Mouse (Mus musculus) hindbrain, postnatal 0 days (tissue): ENCODE results near the gene Mad2l1bp. TPM values are rescaled to one million over a fixed set of nuclear protein-coding genes. Genes with fewer than 3 reads are reported as not detected.
A peak's percentile ranks its signal among the peaks of the same experiment; 100 is the strongest.

ENCODE experiments used
- ATAC-seq: fragments of 200-750 bp; cut with Nextera tagmentation; 2 replicates; pipeline ENCODE4 v1.8.0; 2017; ENCODE audit warnings: mild to moderate bottlenecking, moderate TSS enrichment, moderate library complexity
- DNase-seq: peaks from one replicate; pipeline ENCODE4 v3.0.0-alpha.2; 2015; ENCODE audit warnings: low spot score
- H3K27ac ChIP-seq: fragments of 300-500 bp; sonication (generic); 2 replicates; pipeline ENCODE4 v1.5.1; 2014; ENCODE audit warnings: mild to moderate bottlenecking
- H3K27me3 ChIP-seq: fragments of 300-500 bp; sonication (generic); 2 replicates; pipeline ENCODE4 v1.6.1; 2014; ENCODE audit warnings: low read length, mixed read lengths; ENCODE audit not compliant: insufficient read depth
- H3K36me3 ChIP-seq: fragments of 300-500 bp; sonication (generic); 2 replicates; pipeline ENCODE4 v1.6.1; 2014; ENCODE audit warnings: low read length, mixed read lengths; ENCODE audit not compliant: insufficient read depth
- H3K4me1 ChIP-seq: fragments of 300-500 bp; sonication (generic); 2 replicates; pipeline ENCODE4 v1.6.1; 2014; ENCODE audit warnings: antibody characterized with exemption, low read length, mixed read lengths; ENCODE audit not compliant: insufficient read depth
- H3K4me2 ChIP-seq: fragments of 300-500 bp; sonication (generic); 2 replicates; pipeline ENCODE4 v1.6.1; 2014; ENCODE audit warnings: low read depth, mild to moderate bottlenecking, low read length, moderate library complexity, mixed read lengths
- H3K4me3 ChIP-seq: fragments of 300-500 bp; sonication (generic); 2 replicates; pipeline ENCODE4 v1.5.1; 2014; ENCODE audit warnings: low read length
- H3K9ac ChIP-seq: fragments of 300-500 bp; sonication (generic); replicated peaks from 2 replicates; pipeline ENCODE4 v1.6.1; 2014; ENCODE audit warnings: mild to moderate bottlenecking, low read length, moderate library complexity, mixed read lengths
- H3K9me3 ChIP-seq: fragments of 300-500 bp; sonication (generic); 2 replicates; pipeline ENCODE4 v1.6.1; 2016; ENCODE audit warnings: low read length, mixed read lengths
- CTCF ChIP-seq: IDR thresholded peaks from 2 replicates; pipeline ENCODE4 v1.5.1; 2016; ENCODE audit warnings: antibody characterized with exemption, control low read depth, low read depth
- WGBS: fragments of 180-500 bp; shearing (Covaris S2); extraction: QIAGEN DNeasy Blood & Tissue Kit; methylation state at CpG from one replicate; pipeline ENCODE4 v1.1.7; 2014; 5-methylcytosine and 5-hydroxymethylcytosine counted together
- polyA plus RNA-seq: library from polyadenylated mRNA; unstranded; fragments of >200 nt; fragmentation: Nextera tagmentation; extraction: Ambion mirVana; gene quantifications from 2 replicates; pipeline ENCODE4 v1.2.1, GENCODE M21; 2015
- total RNA-seq: library from RNA; depleted of rRNA; stranded (reverse); fragments of >200 nt; gene quantifications from 2 replicates; pipeline ENCODE4 v1.2.3, GENCODE M21; 2014

Mad2l1bp gene
- total and polyA plus RNA-seq, 2 experiments from 2014 or later = 10.2 to 17.5 TPM

DNA sequence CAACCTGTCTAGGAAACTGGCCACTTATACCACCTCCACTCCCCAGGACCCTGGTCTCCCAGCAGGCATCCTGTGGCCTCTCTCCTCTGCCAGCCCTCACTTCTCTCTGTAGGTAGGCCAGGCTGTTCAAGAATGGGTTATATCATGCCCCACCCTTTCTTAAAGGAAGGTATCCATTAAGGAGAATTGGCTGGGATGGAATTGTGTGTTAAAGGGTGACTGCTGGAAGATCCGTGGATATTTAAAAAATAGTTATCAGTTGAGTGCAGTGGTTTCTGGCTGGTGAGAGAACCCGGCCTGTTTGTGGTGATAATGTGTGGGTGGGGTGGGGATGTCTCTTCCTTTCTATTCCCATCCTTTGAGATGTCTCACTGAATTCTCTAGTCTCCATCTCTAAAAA, 5.9 kb upstream of the Mad2l1bp start:
- Histone ChIP-seq H3K9ac (no peak overlapping the region), H3K4me1 (peaks cover 3% of the 10 kb centered on the region; the same call in 1 of the 2 replicates), H3K27me3 (no peaks in the 10 kb centered on the region), H3K4me3 (no peak overlapping the region), H3K27ac (0 out of 2 replicates have a peak overlapping the region, but pooled peaks have one; percentile 46), H3K9me3 (no peaks in the 10 kb centered on the region), H3K4me2 (0 out of 2 replicates have a peak overlapping the region, but pooled peaks have one; percentile 64), H3K36me3 (peaks cover 3% of the 10 kb centered on the region; the same call in 1 of the 2 replicates)
- TF ChIP-seq CTCF = no peak
- ATAC-seq (no peak), DNase-seq (no peak)
- 69% methylated on average over 2 of the region's 2 CpGs for WGBS

DNA sequence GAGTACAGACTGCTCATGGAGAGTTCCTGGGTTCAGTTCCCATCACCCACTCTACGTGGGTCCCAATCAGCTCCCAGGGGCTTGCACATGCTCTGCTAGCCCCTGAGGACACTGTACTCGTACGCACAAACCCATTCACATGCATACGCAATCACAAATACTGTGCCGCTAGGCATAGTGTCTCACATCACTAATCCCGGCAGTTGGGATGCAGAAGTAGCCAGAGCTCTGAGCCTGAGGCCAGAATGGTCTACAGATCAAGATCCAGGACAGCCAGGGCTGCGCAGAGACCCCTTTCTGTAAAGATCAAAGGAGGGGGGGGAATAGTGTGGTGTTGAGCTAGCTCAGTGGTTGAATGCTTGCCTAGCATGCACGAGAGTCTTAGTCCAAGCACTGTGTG, 3.8 kb upstream of the Mad2l1bp start:
- ATAC-seq = no peak
- no peak overlapping the region for H3K4me2 ChIP-seq
- peaks cover 6% of the 10 kb centered on the region; the same call in 1 of the 2 replicates for H3K4me1 ChIP-seq
- H3K9me3 ChIP-seq = no peaks in the 10 kb centered on the region
- TF ChIP-seq CTCF = no peak
- 86% methylated on average over 8 of the region's 8 CpGs for WGBS
- H3K36me3 ChIP-seq = no peaks in the 10 kb centered on the region
- no peak overlapping the region for H3K27ac ChIP-seq
- no peak overlapping the region for H3K4me3 ChIP-seq
- DNase-seq = no peak
- no peak overlapping the region for H3K9ac ChIP-seq
- no peaks in the 10 kb centered on the region for H3K27me3 ChIP-seq

DNA sequence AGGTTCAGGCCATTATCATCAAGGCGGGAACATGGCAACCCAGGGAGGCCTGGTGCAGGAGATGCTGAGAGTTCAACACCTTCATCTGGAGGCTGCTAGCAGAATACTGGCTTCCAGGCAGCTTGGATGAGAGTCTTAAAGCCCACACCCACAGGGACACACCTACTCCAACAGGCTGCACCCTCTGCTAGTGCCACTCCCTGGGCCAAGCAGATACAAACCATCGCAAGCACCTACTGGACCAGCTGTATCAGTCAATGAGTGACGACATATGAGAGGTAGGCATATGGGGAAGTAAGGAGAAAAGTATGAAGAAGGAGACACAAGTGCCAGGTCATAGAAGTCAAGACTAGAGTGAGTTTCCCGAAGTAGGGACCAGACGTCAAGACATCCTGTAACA, 3.3 kb upstream of the Mad2l1bp start:
- H3K4me2 ChIP-seq = no peak overlapping the region
- no peaks in the 10 kb centered on the region for H3K36me3 ChIP-seq
- no peaks in the 10 kb centered on the region for H3K9me3 ChIP-seq
- no peak overlapping the region for H3K9ac ChIP-seq
- no peak overlapping the region for H3K27ac ChIP-seq
- no peak for DNase-seq
- TF ChIP-seq CTCF = no peak
- H3K4me3 ChIP-seq = no peak overlapping the region
- ATAC-seq = no peak
- H3K4me1 ChIP-seq = peaks cover 6% of the 10 kb centered on the region; the same call in 1 of the 2 replicates
- 93% methylated on average over 5 of the region's 5 CpGs for WGBS
- H3K27me3 ChIP-seq = no peaks in the 10 kb centered on the region

DNA sequence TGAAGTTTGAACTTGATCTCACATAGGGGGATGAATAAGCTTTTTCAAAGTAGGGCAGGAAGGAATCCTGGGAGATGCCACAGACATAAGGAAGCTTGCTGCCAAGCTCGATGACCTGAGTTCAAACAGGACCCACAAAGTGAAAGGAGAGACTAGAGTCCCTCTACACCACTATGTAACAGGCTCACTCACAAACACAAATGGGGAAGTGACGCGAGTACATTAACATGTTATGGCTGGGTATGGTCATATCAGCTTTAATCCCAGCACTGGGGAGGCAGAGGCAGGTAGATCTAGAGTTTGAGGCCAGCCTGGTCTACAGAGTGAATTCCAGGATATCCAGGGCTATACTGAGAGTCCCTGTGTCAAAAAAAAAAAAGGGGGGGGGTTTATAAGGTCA, 983 bp upstream of the Mad2l1bp start:
- WGBS = 96% methylated on average over 3 of the region's 3 CpGs

DNA sequence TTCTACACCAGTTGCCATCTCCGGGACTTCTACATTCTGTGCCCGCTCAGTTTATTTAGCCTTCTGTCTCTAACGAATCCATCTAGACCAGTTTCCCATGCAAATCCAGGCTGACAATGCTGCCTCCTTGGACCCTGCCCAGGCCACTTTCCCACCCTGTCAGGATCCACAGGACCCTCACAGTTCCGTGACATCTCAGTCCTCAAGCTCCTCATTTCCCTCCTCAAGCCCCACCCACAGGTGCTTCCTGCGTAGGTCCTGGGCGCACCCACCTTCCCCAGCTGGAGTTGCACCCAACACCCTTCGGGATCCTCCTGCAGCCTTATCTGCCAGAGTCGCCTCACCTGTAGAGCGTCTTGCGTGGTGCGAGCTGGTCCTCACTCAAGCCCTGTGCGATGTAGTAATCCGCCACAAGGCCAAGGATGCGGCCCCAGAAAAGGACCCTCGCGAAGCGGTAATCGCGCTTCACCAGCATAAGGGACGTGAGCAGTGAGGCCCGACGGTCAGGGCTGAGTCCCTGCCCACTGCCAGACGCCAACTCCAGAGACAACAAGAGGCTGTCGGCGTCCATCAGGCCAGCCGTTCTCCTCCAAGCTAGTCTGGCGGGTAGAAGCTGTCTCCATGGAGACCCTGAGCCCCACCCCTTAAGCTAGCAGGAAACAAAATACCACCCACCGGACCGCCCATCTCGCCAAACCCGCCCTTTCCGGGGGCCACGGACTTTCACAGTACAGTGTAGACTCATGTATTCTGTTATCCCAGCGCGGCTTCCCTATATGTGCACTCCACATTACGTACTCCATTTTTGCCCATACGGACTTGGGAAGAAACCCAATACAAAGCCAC, 9.6 kb downstream of the Mad2l1bp start, which contains the start of gene Rsph9:
Gene Rsph9, minus strand, starts transcription at position 639 of the 846 bp plus-strand sequence.
- Histone ChIP-seq H3K4me3 (peak within 1 kb of the TSS; percentile 53), H3K27me3 (no peaks in the 10 kb centered on the region), H3K36me3 (peaks cover 16% of the 10 kb centered on the region), H3K4me2 (peak within 1 kb of the TSS; percentile 77), H3K27ac (peak within 1 kb of the TSS; percentile 68; the same call in 1 of the 2 replicates), H3K9ac (peak within 1 kb of the TSS; percentile 46), H3K9me3 (no peaks in the 10 kb centered on the region), H3K4me1 (peaks cover 4% of the 10 kb centered on the region; the same call in 1 of the 2 replicates)
- TF ChIP-seq CTCF = 0 out of 2 replicates have a peak, but pooled peaks have one; percentile 4
- DNase-seq (peak; percentile 89), ATAC-seq (peak; percentile 98)
- 6% methylated on average over 37 of the region's 37 CpGs for WGBS

More for the DNA sequence above, 983 bp upstream of the Mad2l1bp start:
- no peaks in the 10 kb centered on the region for H3K9me3 ChIP-seq
- H3K27ac ChIP-seq = no peak overlapping the region
- no peak overlapping the region for H3K4me2 ChIP-seq
- no peaks in the 10 kb centered on the region for H3K27me3 ChIP-seq
- H3K4me3 ChIP-seq = no peak overlapping the region
- H3K4me1 ChIP-seq = peaks cover 6% of the 10 kb centered on the region; the same call in 1 of the 2 replicates
- no peak for ATAC-seq
- DNase-seq = no peak
- no peaks in the 10 kb centered on the region for H3K36me3 ChIP-seq
- H3K9ac ChIP-seq = no peak overlapping the region
- TF ChIP-seq CTCF = no peak

DNA sequence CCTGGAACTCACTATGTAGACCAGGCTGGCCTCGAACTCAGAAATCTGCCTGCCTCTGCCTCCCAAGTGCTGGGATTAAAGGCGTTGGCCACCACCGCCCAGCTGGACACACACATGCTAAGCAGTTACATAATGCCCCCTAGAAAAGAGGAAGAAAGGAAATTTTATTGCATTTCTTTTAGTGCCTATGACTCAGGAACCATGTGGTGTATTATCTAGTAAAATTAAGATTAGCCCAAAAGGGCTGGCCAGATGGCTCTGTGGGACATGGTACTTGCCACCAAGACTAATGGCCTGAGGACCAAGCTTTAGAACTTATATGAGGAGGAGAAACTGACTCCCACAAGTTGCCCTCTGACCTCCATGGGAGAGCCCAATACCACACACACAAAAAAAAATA, 13.5 kb downstream of the Mad2l1bp start:
- H3K4me3 ChIP-seq = no peak overlapping the region
- ATAC-seq = no peak
- H3K36me3 ChIP-seq = no peaks in the 10 kb centered on the region
- no peak for TF ChIP-seq CTCF
- H3K9ac ChIP-seq = no peak overlapping the region
- H3K4me2 ChIP-seq = no peak overlapping the region
- WGBS = 92% methylated on average over 3 of the region's 3 CpGs
- no peak overlapping the region for H3K27ac ChIP-seq
- no peak for DNase-seq
- H3K4me1 ChIP-seq = peaks cover 4% of the 10 kb centered on the region; the same call in 1 of the 2 replicates
- H3K9me3 ChIP-seq = no peaks in the 10 kb centered on the region
- H3K27me3 ChIP-seq = no peaks in the 10 kb centered on the region
